ENCODE assay signal across 1 mouse cellular context in genomic region chr5:124446301-124446881, GRCm38 (mm10).
A peak's percentile ranks its signal among the peaks of the same experiment; 100 is the strongest.
TF ChIP-seq lines count a peak whose summit lies in the region.

No protein-coding gene starts in this region.

TF ChIP-seq in CH12.LX, 34 proteins besides CTCF, POLR2A, EP300 and RAD21:
- TF ChIP-seq MAZ (IDR thresholded peaks at IDR 0.05; ENCODE audit: low read depth, low read length) (peak; percentile 67), JUN (IDR thresholded peaks at IDR 0.05; ENCODE audit: insufficient read depth, low read depth, low read length) (no peak), NRF1 (IDR thresholded peaks at IDR 0.05; ENCODE audit: low read depth, low read length) (no peak), TCF12 (IDR thresholded peaks at IDR 0.05; ENCODE audit: low read depth, low read length) (peak; percentile 47; the same call in 1 of the 2 replicates), ZMIZ1 (IDR thresholded peaks at IDR 0.05; ENCODE audit: low read depth, low read length) (peak; percentile 34; the same call in 1 of the 2 replicates), POLR2AphosphoS2 (IDR thresholded peaks at IDR 0.05; ENCODE audit: low read depth, low read length) (peak; percentile 47; the same call in 1 of the 2 replicates), TBP (conservative IDR thresholded peaks at IDR 0.05; ENCODE audit: low read depth, low read length) (0 out of 2 replicates have a peak, but pooled peaks have one; percentile 18), NELFE (IDR thresholded peaks at IDR 0.05; ENCODE audit: low read depth, low read length) (0 out of 2 replicates have a peak, but pooled peaks have one; percentile 15), CHD2 (IDR thresholded peaks at IDR 0.05; ENCODE audit: low read length) (peak; percentile 63; the same call in 1 of the 2 replicates)
TF ChIP-seq in CH12.LX: peak in this region for 7.
